Mouse (Mus musculus) stomach, postnatal 0 days (tissue): Measurements from ENCODE around the gene Abcc5.

Source experiments
- CTCF ChIP-seq: IDR thresholded peaks from 2 replicates; pipeline ENCODE4 v1.5.1; 2016; ENCODE audit warnings: antibody characterized with exemption, low read depth, mild to moderate bottlenecking, moderate library complexity
- EP300 ChIP-seq: optimal IDR thresholded peaks from 2 replicates; pipeline ENCODE3; 2016; ENCODE audit warnings: antibody characterized with exemption

DNA sequence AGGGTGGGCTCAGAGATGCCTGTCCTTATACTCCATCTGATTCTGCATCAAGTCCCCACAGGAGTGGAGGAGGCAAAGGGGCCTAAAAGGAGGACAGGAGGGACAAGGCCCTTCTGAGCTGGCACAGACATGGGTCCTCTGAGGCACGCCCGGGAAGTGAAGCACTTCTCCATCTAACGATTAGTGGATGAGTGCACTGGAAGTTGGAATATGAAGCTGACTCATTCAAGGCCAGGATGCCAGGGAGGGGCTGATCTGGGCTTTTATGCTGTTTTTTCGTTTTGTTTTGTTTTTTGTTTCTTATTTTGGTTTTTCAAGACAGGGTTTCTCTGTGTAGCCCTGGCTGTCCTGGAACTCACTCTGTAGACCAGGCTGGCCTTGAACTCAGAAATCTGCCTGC lies 110.9 kb downstream of the Abcc5 start:
- TF ChIP-seq CTCF = no peak
- TF ChIP-seq EP300 = no peak
